ENCODE assay signal across 15 mouse cellular contexts in genomic region chr1:133083003-133083546, GRCm38 (mm10). TPM values are rescaled to one million over a fixed set of nuclear protein-coding genes. Genes with fewer than 3 reads are reported as not detected.
DNase-seq lines count a peak whose midpoint lies in the region; ATAC-seq and TF ChIP-seq lines count a peak whose summit lies in the region.
"Had no signal": no experiment of that assay in that cellular context is flagged by ENCODE, and none has a peak within 500 bp of the region (broad histone marks: within the 10 kb centered on the region; RNA-seq: fewer than 3 reads in every experiment).

No protein-coding gene starts in this region.

- H3K9me3 ChIP-seq in heart, embryonic 16.5 days (replicated peaks; ENCODE audit: control insufficient read depth, low read length): no peaks in the 10 kb centered on the region
- H3K9me3 ChIP-seq: embryonic facial prominence, embryonic 10.5 days; neural tube, embryonic 12.5 days had no signal

- peak overlapping the region; percentile 95 for H3K27ac ChIP-seq in gastrocnemius, adult 2 months
- H3K27ac ChIP-seq in heart, embryonic 16.5 days (ENCODE audit: low read length): peak overlapping the region; percentile 88
- H3K27ac ChIP-seq: neural tube, embryonic 12.5 days had no signal

- TF ChIP-seq CTCF in gastrocnemius, adult 2 months (IDR thresholded peaks at IDR 0.05): no peak

- H3K9ac ChIP-seq in heart, embryonic 16.5 days (ENCODE audit: low read length): no peak overlapping the region
- H3K9ac ChIP-seq: neural tube, embryonic 12.5 days had no signal

- H3K4me3 ChIP-seq in gastrocnemius, adult 2 months: no peak overlapping the region
- no peak overlapping the region for H3K4me3 ChIP-seq in heart, embryonic 16.5 days (ENCODE audit: low read length)
- H3K4me3 ChIP-seq: embryonic facial prominence, embryonic 10.5 days; neural tube, embryonic 12.5 days had no signal

- DNase-seq in gastrocnemius, adult 2 months: no peak
- DNase-seq in gastrocnemius, adult 8-10 months (ENCODE audit: low spot score in 2 of 2): no peak
- DNase-seq in A20 (ENCODE audit: low read depth, low spot score): peak; percentile 93
- no peak for DNase-seq in embryo, embryonic 10 days (ENCODE audit: low spot score)
- no peak for DNase-seq in urinary bladder, adult 2 months (ENCODE audit: low spot score)
- DNase-seq in Muller cell, postnatal 12 days (ENCODE audit: inconsistent ontology term): no peak
- DNase-seq: adrenal gland, adult 8-10 months; cerebellum, adult 11-12 months; kidney, postnatal 4 days; lung, adult 2 months had no signal

- ATAC-seq in heart, embryonic 16.5 days (replicated peaks; ENCODE audit: extremely low read depth, insufficient read depth, low FRiP score): no peak
- ATAC-seq in monocyte, adult 5-6 weeks (replicated peaks; ENCODE audit: insufficient number of reproducible peaks, low FRiP score, low TSS enrichment, poor library complexity, severe bottlenecking): peak; percentile 38; the same call in 1 of the 2 replicates

- intact Hi-C loops in gastrocnemius, adult 2 months (cut with DNase I): no loop called here

- no peaks in the 10 kb centered on the region for H3K27me3 ChIP-seq in heart, embryonic 16.5 days (ENCODE audit: control insufficient read depth, insufficient read depth, low read length)

- peaks cover 19% of the 10 kb centered on the region for H3K4me1 ChIP-seq in heart, embryonic 16.5 days (ENCODE audit: control insufficient read depth, insufficient read depth, low read length)

- peaks cover 19% of the 10 kb centered on the region for H3K36me3 ChIP-seq in heart, embryonic 16.5 days (ENCODE audit: control insufficient read depth, insufficient read depth)

- H3K4me2 ChIP-seq in heart, embryonic 16.5 days (ENCODE audit: low read depth, low read length): no peak overlapping the region
- H3K4me2 ChIP-seq: midbrain, embryonic 11.5 days; neural tube, embryonic 12.5 days had no signal

- 87% methylated on average over 5 of the region's 5 CpGs for WGBS in heart, embryonic 16.5 days

RNA-seq across cellular contexts. Expression of gene Pik3c2b, which starts 37.6 kb away (rescaled TPM):
- total RNA-seq in gastrocnemius, adult 2 months (2021): 10 to 100 TPM in 1 of 2 experiments, 1 to 10 TPM in 1; 9.8 to 11.0 TPM
- total RNA-seq in gastrocnemius, adult 8-10 months (2022): 10 to 100 TPM in 3 of 4 experiments, 1 to 10 TPM in 1; 9.2 to 12.8 (median 11.0) TPM
- polyA plus RNA-seq in heart, embryonic 16.5 days (2015; fragmentation: Nextera tagmentation; extraction: Ambion mirVana): 9.5 and 10.1 TPM in 2 replicates
- 1.4 to 5.4 TPM (median 1.9 TPM) in 3 replicates for total RNA-seq in monocyte, adult 5-6 weeks (2017)
- 11.6 and 13.1 TPM in 2 replicates for polyA plus RNA-seq in urinary bladder, adult 2 months (2012; rRNA removed)

RNA-seq across cellular contexts. Expression of gene Ppp1r15b, which starts 47.9 kb away (rescaled TPM):
- total RNA-seq in gastrocnemius, adult 2 months (2021): 10 to 100 TPM; 16.4 to 18.6 TPM
- total RNA-seq in gastrocnemius, adult 8-10 months (2022): 10 to 100 TPM; 14.8 to 18.2 (median 16.3) TPM
- 22.3 and 25.1 TPM in 2 replicates for polyA plus RNA-seq in heart, embryonic 16.5 days (2015; fragmentation: Nextera tagmentation; extraction: Ambion mirVana)
- total RNA-seq in monocyte, adult 5-6 weeks (2017): 173 to 191 TPM (median 177 TPM) in 3 replicates
- 30.5 and 30.9 TPM in 2 replicates for polyA plus RNA-seq in urinary bladder, adult 2 months (2012; rRNA removed)

RNA-seq across cellular contexts. Expression of gene Mdm4, which starts 52.7 kb away (rescaled TPM):
- 10 to 100 TPM; 26.3 to 32.4 TPM for total RNA-seq in gastrocnemius, adult 2 months (2021)
- total RNA-seq in gastrocnemius, adult 8-10 months (2022): 10 to 100 TPM; 18.7 to 25.6 (median 21.5) TPM
- 20.7 and 25.6 TPM in 2 replicates for polyA plus RNA-seq in heart, embryonic 16.5 days (2015; fragmentation: Nextera tagmentation; extraction: Ambion mirVana)
- total RNA-seq in monocyte, adult 5-6 weeks (2017): 113 to 271 TPM (median 138 TPM) in 3 replicates
- 80.1 and 92.2 TPM in 2 replicates for polyA plus RNA-seq in urinary bladder, adult 2 months (2012; rRNA removed)
